Mouse (Mus musculus): Measurements from ENCODE around the gene Foxo3.

DNA sequence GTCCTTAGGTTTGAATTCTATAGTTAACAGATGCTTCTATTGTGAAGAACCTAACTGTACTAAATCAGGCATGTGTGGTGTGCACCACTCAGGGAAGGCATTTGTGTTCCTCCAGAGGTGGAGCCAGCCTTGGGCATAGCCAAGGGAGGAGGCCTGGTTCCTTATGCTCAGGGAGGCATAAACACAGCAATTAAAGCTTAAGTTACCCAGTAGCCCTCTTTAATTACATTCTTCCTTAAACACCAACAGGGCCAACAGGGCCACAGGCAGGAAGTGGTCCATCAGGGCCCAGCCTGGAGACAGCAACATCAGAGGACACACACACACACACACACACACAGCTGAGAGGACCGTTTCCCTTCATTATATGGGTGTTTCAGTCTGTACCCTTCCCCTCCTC, 102.7 kb downstream of the Foxo3 start:
- TF ChIP-seq CTCF (IDR thresholded peaks at IDR 0.05; ENCODE audit: low read depth) (no peak), EP300 (IDR thresholded peaks at IDR 0.05; ENCODE audit: low read depth) (no peak)
